Mouse (Mus musculus): ENCODE results near the gene Slc17a7.

GRCm38 (mm10) chr7:45149545-45149944 is 14.2 kb upstream of the Slc17a7 start:
- TF ChIP-seq CTCF (IDR thresholded peaks at IDR 0.05; ENCODE audit: low read depth, low read length) = no peak
- no peak for TF ChIP-seq GATA1 (IDR thresholded peaks at IDR 0.05; ENCODE audit: borderline replicate concordance, low read length)
- TF ChIP-seq POLR2AphosphoS5 (IDR thresholded peaks at IDR 0.05; ENCODE audit: insufficient replicate concordance, low read depth, low read length) = no peak
- no peak for TF ChIP-seq GATA2 (IDR thresholded peaks at IDR 0.05; ENCODE audit: borderline replicate concordance, low read depth, low read length)

Data from G1E (cell line).